Mouse (Mus musculus): ENCODE data around the gene Bcl2l2. TPM values are rescaled to one million over a fixed set of nuclear protein-coding genes. Genes with fewer than 3 reads are reported as not detected.

The Bcl2l2 gene
- polyA plus RNA-seq, 1 experiment from 2014 or later = 4.2 TPM

Other genes with a start within 250 kb of the Bcl2l2 start
- not detected in 2 replicates for gene Gm17606, start 242.4 kb upstream of the Bcl2l2 start, polyA plus RNA-seq (2015; fragmentation: Nextera tagmentation; extraction: Ambion mirVana)
- 3.7 and 4.5 TPM in 2 replicates for gene Cdh24, start 242.0 kb upstream of the Bcl2l2 start, polyA plus RNA-seq (2015; fragmentation: Nextera tagmentation; extraction: Ambion mirVana)
- 79.3 and 84.8 TPM in 2 replicates for gene 1700123O20Rik, start 197.2 kb upstream of the Bcl2l2 start, polyA plus RNA-seq (2015; fragmentation: Nextera tagmentation; extraction: Ambion mirVana)
- 111 and 116 TPM in 2 replicates for gene Acin1, start 196.4 kb upstream of the Bcl2l2 start, polyA plus RNA-seq (2015; fragmentation: Nextera tagmentation; extraction: Ambion mirVana)
- gene Gm29776, start 184.5 kb upstream of the Bcl2l2 start, polyA plus RNA-seq (2015; fragmentation: Nextera tagmentation; extraction: Ambion mirVana) = 0.05 and 0.15 TPM in 2 replicates
- gene Cebpe, start 171.2 kb upstream of the Bcl2l2 start, polyA plus RNA-seq (2015; fragmentation: Nextera tagmentation; extraction: Ambion mirVana) = 1.3 and 1.5 TPM in 2 replicates
- 8.1 and 12.8 TPM in 2 replicates for gene Slc7a8, start 101.4 kb upstream of the Bcl2l2 start, polyA plus RNA-seq (2015; fragmentation: Nextera tagmentation; extraction: Ambion mirVana)
- 0.18 TPM in 1 of 2 replicates, not detected in the other for gene Rnf212b, start 69.2 kb upstream of the Bcl2l2 start, polyA plus RNA-seq (2015; fragmentation: Nextera tagmentation; extraction: Ambion mirVana)
- 8.4 and 10.6 TPM in 2 replicates for gene Homez, start 12.4 kb upstream of the Bcl2l2 start, polyA plus RNA-seq (2015; fragmentation: Nextera tagmentation; extraction: Ambion mirVana)
- gene Ppp1r3e, start 5.8 kb upstream of the Bcl2l2 start, polyA plus RNA-seq (2015; fragmentation: Nextera tagmentation; extraction: Ambion mirVana) = 2.4 and 2.7 TPM in 2 replicates
- 0.19 and 0.53 TPM in 2 replicates for gene Gm20521, start 64 bp downstream of the Bcl2l2 start, polyA plus RNA-seq (2015; fragmentation: Nextera tagmentation; extraction: Ambion mirVana)
- gene Pabpn1, start 9.1 kb downstream of the Bcl2l2 start, polyA plus RNA-seq (2015; fragmentation: Nextera tagmentation; extraction: Ambion mirVana) = 111 and 113 TPM in 2 replicates
- gene Slc22a17, start 29.8 kb downstream of the Bcl2l2 start, polyA plus RNA-seq (2015; fragmentation: Nextera tagmentation; extraction: Ambion mirVana) = 45.5 and 48.6 TPM in 2 replicates
- 27.7 and 30.4 TPM in 2 replicates for gene Efs, start 42.7 kb downstream of the Bcl2l2 start, polyA plus RNA-seq (2015; fragmentation: Nextera tagmentation; extraction: Ambion mirVana)
- gene Il25, start 49.3 kb downstream of the Bcl2l2 start, polyA plus RNA-seq (2015; fragmentation: Nextera tagmentation; extraction: Ambion mirVana) = 0.13 TPM in 1 of 2 replicates, not detected in the other
- gene Cmtm5, start 52.9 kb downstream of the Bcl2l2 start, polyA plus RNA-seq (2015; fragmentation: Nextera tagmentation; extraction: Ambion mirVana) = 3.6 and 4.6 TPM in 2 replicates
- 2.3 and 2.4 TPM in 2 replicates for gene Myh6, start 83.5 kb downstream of the Bcl2l2 start, polyA plus RNA-seq (2015; fragmentation: Nextera tagmentation; extraction: Ambion mirVana)
- gene Gm17428, start 93.6 kb downstream of the Bcl2l2 start, polyA plus RNA-seq (2015; fragmentation: Nextera tagmentation; extraction: Ambion mirVana) = not detected in 2 replicates
- 5.3 and 7.5 TPM in 2 replicates for gene Myh7, start 111.2 kb downstream of the Bcl2l2 start, polyA plus RNA-seq (2015; fragmentation: Nextera tagmentation; extraction: Ambion mirVana)
- gene Ngdn, start 132.1 kb downstream of the Bcl2l2 start, polyA plus RNA-seq (2015; fragmentation: Nextera tagmentation; extraction: Ambion mirVana) = 81.2 and 88.0 TPM in 2 replicates
- 4.4 and 5.1 TPM in 2 replicates for gene Zfhx2, start 208.9 kb downstream of the Bcl2l2 start, polyA plus RNA-seq (2015; fragmentation: Nextera tagmentation; extraction: Ambion mirVana)
- gene Thtpa, start 211.4 kb downstream of the Bcl2l2 start, polyA plus RNA-seq (2015; fragmentation: Nextera tagmentation; extraction: Ambion mirVana) = 19.4 and 21.6 TPM in 2 replicates
- 38.5 and 42.5 TPM in 2 replicates for gene Ap1g2, start 223.2 kb downstream of the Bcl2l2 start, polyA plus RNA-seq (2015; fragmentation: Nextera tagmentation; extraction: Ambion mirVana)
- 1.6 and 2.1 TPM in 2 replicates for gene Jph4, start 233.6 kb downstream of the Bcl2l2 start, polyA plus RNA-seq (2015; fragmentation: Nextera tagmentation; extraction: Ambion mirVana)